Mouse (Mus musculus) layer of hippocampus, adult 11-12 months (tissue): ENCODE results near the gene B020031M17Rik.
"Not testable (repeated sequence)": the region's sequence is repeated elsewhere in the genome, so short reads cannot be mapped to it uniquely, and the experiment has no call there.

Experiments used
- DNase-seq: peaks from one replicate; pipeline ENCODE4 v3.0.0; 2022; ENCODE audit warnings: low spot score

Gene B020031M17Rik

GRCm38 (mm10) chr13:119950706-119951105 lies at the start of gene B020031M17Rik:
B020031M17Rik (minus strand) TSS chr13:119950806.
- DNase-seq, result not testable (repeated sequence)

GRCm38 (mm10) chr13:119999215-119999614 lies 48.6 kb upstream of the B020031M17Rik start:
- not testable (repeated sequence) for DNase-seq

DNA sequence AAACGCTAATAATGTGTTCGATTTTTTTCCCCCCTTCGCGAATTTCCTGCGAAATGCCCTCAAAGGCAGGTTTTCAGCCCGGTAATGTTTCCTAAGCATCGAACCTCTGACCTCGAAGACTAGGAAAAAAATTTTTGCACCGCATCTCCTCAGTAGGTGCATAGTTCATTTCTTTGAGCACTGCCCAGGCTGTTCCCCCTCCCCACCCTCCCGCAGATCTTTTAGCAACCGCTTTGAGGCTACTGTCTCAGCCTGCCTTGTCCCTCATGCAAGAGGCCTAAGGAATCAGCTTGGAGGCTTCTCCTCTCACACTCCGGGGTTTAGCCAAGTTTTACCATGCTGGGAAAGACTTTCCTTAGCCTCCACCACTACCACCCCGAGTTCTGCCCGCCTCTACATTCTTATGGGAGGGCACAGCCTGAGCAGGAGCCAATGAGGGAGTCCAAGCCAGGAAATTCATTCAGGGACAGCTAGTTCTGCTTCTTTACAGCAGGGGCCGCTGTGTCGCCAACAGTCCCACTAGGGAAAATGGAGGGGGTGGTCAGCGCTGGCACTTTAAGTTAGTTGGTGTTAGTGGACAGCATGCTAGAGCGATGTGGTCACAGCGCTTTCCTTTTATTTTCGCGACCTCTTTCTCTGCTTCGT lies 48.0 kb upstream of the B020031M17Rik start:
- DNase-seq, result not testable (repeated sequence)

GRCm38 (mm10) chr13:119991917-119992496 lies 41.4 kb upstream of the B020031M17Rik start:
- not testable (repeated sequence) for DNase-seq

DNA sequence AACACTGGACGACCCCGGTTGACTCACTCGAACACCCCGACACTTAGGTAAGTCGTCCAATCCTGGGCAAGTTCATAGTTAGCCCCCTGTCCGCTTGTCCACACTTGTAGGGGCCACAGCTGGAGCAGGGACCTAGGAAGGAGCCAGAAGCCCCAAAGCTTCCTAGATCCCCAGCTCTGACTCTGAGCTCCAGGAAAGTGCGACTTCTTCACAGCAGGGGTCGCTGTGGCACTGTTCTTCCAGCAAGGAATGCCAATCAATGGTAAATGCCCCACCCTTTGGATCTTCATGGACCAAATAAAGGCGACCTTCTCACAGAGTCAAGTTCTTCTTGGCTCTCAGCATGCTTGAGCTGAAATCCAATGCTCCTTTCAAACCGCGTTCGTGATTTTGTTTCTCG lies 40.7 kb upstream of the B020031M17Rik start:
- DNase-seq, result not testable (repeated sequence)

DNA sequence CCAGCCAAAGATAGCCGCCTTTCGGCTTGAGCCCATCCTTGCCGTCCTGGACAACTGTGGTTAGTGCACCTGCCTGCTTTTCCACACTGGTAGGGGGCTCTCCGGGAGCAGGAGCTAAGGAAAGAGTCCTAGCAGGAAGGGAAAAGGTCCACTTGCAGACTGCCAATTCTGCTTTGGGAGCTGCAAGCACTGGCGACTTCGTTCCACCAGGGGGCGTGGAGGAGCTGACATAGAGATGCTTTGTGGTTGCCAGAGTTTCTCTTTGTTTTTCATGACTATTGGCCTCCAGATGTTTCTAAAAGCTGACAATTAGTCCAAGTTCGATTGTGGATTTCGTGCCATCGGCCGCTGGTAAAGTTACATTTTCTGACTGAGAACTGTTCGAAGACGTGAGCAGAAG lies 18.6 kb upstream of the B020031M17Rik start:
- DNase-seq, result not testable (repeated sequence)

DNA sequence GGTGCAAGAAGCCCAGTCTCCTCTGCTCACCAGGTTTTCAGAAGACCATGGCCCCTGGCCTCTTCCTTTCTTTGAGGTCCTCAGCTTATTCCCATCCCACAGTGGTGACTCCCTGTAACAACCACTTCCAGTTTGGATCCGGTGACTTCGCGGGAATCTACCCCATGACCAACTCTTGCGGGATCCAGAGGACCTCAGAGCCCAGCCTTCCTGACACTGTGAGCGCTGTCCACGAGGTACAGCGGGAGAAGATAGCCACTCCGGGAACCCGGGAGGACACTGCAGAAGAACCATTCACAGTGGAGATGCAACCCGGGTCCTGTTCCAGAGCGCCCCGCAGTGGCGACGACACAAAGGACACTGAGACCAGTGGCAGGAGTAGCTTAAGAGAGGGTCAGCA lies 17.6 kb upstream of the B020031M17Rik start:
- DNase-seq, result not testable (repeated sequence)

GRCm38 (mm10) chr13:119965968-119966367 lies 15.4 kb upstream of the B020031M17Rik start:
- DNase-seq, result not testable (repeated sequence)

- DNase-seq, result not testable (repeated sequence)
Observed at GRCm38 (mm10) chr13:119965302-119965952, 14.8 kb upstream of the B020031M17Rik start.

DNA sequence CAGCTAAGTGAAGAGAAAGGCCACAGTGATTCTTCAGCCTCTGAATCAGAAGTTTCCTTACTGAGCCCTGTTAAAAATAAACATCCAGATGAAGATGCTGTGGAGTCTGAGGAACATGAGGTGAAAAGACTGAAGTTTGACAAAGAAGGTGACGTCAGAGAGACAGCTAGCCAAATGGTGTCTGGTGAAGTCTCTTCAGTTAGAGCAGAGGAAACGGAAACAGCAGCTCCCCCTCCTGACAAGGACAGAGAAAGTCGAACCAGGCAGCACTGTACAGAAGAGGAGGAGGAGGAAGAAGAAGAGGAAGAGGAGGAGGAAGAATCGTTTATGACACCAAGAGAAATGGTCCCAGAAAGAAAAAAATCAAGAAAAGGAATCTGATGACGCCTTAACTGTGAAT lies 12.2 kb upstream of the B020031M17Rik start:
- DNase-seq, result not testable (repeated sequence)

DNA sequence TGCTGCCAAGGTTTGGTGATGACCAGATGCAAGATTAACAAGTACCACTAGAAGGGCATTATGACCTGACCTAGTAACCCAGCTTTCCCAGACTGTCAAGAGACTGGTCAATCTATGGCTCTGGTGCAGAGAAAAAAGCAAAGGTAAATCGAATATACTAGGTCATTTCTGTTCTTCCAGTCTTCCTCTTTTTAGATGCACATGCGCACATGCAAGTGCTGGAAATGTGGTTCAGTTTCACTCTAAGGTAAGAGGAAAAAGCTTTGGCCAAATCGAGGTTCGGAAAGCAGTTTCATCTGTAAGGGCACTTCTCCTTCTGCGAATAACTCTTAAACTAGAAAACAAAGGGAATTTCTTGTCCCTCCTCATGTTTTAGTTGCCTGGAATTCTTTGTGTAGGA lies 5.0 kb upstream of the B020031M17Rik start:
- not testable (repeated sequence) for DNase-seq

- DNase-seq, result not testable (repeated sequence)
Observed at GRCm38 (mm10) chr13:119955089-119955488, 4.5 kb upstream of the B020031M17Rik start.

DNA sequence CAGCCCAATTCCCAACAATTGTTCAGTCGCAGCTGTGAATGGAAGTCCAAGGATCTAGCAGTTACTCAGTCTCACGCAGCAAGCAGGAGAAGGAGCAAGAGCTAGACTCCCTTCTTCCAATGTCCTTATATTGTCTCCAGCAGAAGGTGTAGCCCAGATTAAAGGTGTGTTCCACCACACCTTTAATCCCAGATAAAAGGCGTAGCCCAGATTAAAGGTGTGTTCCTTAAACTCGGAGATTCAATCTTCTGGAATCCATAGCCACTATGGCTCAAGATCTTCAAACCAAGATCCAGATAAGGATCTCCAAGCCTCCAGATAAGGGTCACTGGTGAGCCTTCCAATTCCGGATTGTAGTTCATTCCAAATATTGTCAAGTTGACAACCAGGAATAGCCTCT lies 21.4 kb downstream of the B020031M17Rik start, which contains the start of gene Gm21761:
Gm21761 (minus strand) TSS at position 101 of the 400 bp plus-strand sequence.
- not testable (repeated sequence) for DNase-seq

GRCm38 (mm10) chr13:119924597-119925340 lies 25.8 kb downstream of the B020031M17Rik start:
- not testable (repeated sequence) for DNase-seq

DNA sequence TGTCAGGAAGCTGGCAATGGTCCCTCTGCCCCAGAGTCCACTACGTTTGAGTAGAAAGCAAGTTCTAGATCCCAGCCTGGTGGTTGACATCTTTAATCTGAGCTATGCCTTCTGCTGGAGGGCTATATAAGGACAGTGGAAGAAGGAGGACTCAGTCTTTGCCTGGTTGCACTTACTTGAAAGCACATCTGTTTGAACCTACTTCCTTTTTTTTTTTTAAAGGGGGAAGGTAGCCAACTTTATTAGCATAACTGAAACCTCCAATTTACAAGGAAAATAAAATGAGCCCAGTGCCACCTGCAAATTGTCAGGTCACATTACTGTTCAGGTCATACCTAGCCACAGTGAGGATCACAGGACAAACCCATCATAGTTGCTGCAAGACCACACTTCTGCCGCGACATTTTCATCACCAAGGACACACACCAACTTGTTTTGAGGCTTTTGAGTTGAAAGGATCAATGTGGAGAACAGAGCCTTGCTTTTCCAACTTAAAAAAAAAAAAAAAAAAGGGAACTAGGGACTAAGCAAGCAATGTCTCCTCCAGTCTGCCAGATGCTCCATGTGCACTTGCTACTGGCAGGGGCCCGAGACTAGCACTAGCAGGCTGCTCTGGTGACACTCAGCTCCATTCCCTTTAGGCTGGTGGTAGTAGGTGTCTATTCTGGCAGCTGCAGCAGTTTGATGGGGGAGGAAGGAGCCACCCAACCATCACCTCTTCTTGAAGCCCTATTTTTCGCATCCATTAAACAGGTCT lies 33.5 kb downstream of the B020031M17Rik start:
- not testable (repeated sequence) for DNase-seq

GRCm38 (mm10) chr13:119916449-119916848 lies 34.2 kb downstream of the B020031M17Rik start:
- DNase-seq, result not testable (repeated sequence)
